In genomic region chrX:142195551-142195950, GRCm38 (mm10) we compare ENCODE assay signal across 28 mouse cellular contexts. TPM values are rescaled to one million over a fixed set of nuclear protein-coding genes. Genes with fewer than 3 reads are reported as not detected.
"Had no signal": no experiment of that assay in that cellular context is flagged by ENCODE, and none has a peak within 500 bp of the region (broad histone marks: within the 10 kb centered on the region; RNA-seq: fewer than 3 reads in every experiment).

No protein-coding gene starts in this region.

- ATAC-seq: forebrain, embryonic 16.5 days; hindbrain, postnatal 0 days; intestine, embryonic 16.5 days; liver, embryonic 12.5 days had no signal

- H3K4me1 ChIP-seq: heart, embryonic 10.5 days; heart, embryonic 12.5 days; hindbrain, embryonic 13.5 days; hindbrain, embryonic 15.5 days; limb, embryonic 13.5 days; limb, embryonic 15.5 days; liver, embryonic 12.5 days had no signal

- H3K9me3 ChIP-seq: heart, embryonic 10.5 days; heart, embryonic 12.5 days; hindbrain, embryonic 13.5 days; hindbrain, embryonic 15.5 days; limb, embryonic 13.5 days; limb, embryonic 15.5 days; liver, embryonic 12.5 days had no signal

- DNase-seq: gastrocnemius, adult 2 months; gastrocnemius, postnatal 10 days; gastrocnemius, postnatal 25 days; heart, adult 18-20 months; heart, postnatal 14 days; heart, postnatal 36 days; layer of hippocampus, adult 9-11 months; layer of hippocampus, postnatal 36 days; left cerebral cortex, postnatal 4 days; lung, adult 18-20 months had no signal

- H3K27ac ChIP-seq: gastrocnemius, adult 2 months; heart, embryonic 10.5 days; hindbrain, embryonic 13.5 days; hindbrain, embryonic 15.5 days; hindbrain, postnatal 0 days; kidney, postnatal 0 days; limb, embryonic 13.5 days; limb, embryonic 15.5 days; liver, embryonic 12.5 days; liver, embryonic 14.5 days had no signal

- H3K36me3 ChIP-seq: heart, embryonic 10.5 days; heart, embryonic 12.5 days; hindbrain, embryonic 13.5 days; hindbrain, embryonic 15.5 days; limb, embryonic 13.5 days; limb, embryonic 15.5 days; liver, embryonic 12.5 days had no signal

- H3K9ac ChIP-seq: heart, embryonic 12.5 days; hindbrain, embryonic 13.5 days; hindbrain, embryonic 15.5 days; limb, embryonic 13.5 days; limb, embryonic 15.5 days; liver, embryonic 12.5 days; liver, embryonic 14.5 days had no signal

- H3K4me2 ChIP-seq: heart, embryonic 12.5 days; hindbrain, embryonic 13.5 days; hindbrain, embryonic 15.5 days; limb, embryonic 13.5 days; limb, embryonic 15.5 days; liver, embryonic 12.5 days had no signal

- H3K4me3 ChIP-seq: gastrocnemius, adult 2 months; heart, embryonic 10.5 days; heart, embryonic 12.5 days; hindbrain, embryonic 13.5 days; hindbrain, embryonic 15.5 days; limb, embryonic 13.5 days; limb, embryonic 15.5 days; liver, embryonic 12.5 days had no signal

- H3K27me3 ChIP-seq: heart, embryonic 12.5 days had no signal

RNA-seq across cellular contexts. Expression of gene Gucy2f, which starts 1.2 kb away (rescaled TPM):
- polyA plus RNA-seq: heart, embryonic 10.5 days; heart, embryonic 12.5 days; heart, embryonic 14.5 days; heart, embryonic 16.5 days; hindbrain, embryonic 11.5 days; intestine, embryonic 16.5 days; kidney, postnatal 0 days; limb, embryonic 11.5 days; limb, embryonic 15.5 days; liver, adult 2 months; liver, embryonic 12.5 days; liver, embryonic 14.5 days; liver, embryonic 16.5 days had no signal
